Mouse (Mus musculus) spleen, postnatal 14 days (tissue): Measurements from ENCODE around the gene Mill2.
"Not testable (repeated sequence)": the region's sequence is repeated elsewhere in the genome, so short reads cannot be mapped to it uniquely, and the experiment has no call there.

ENCODE experiments used
- DNase-seq, 2 experiments: peaks; one replicate each; pipeline ENCODE4 v3.0.0; 2021 to 2022; ENCODE audit warnings: low spot score in 2 of 2

Mill2 gene

GRCm38 (mm10) chr7:18839865-18840264, at the start of gene Mill2:
Gene Mill2, plus strand, starts transcription at chr7:18839966.
- no peak for DNase-seq

GRCm38 (mm10) chr7:18790671-18791070, 49.1 kb upstream of the Mill2 start:
- DNase-seq, result not testable (repeated sequence)

- no peak for DNase-seq
These were observed 41.3 kb upstream of the Mill2 start, which contains the start of gene Psg19 for GRCm38 (mm10) chr7:18798420-18798819. Gene Psg19, minus strand, starts transcription at chr7:18798520.

DNA sequence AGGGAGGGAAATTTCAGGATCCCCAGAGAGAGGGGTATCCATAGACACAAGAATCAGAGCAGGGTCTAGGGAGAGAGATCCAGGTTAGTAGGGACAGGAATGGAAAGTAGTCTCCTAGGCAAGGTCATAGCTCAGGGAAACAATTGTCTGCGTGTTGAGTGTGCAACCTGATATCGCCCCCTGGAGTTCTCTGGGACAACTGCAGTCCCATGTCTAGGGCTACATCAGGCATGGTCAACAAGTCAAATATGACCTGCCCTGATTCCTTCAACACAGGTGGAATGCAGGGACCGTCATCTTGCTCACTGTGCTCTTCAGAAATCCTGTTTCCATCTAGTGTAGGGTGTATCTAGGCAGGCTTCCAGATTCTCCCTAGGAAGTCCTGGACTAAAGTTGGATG, 40.6 kb upstream of the Mill2 start:
- DNase-seq, result no peak

DNA sequence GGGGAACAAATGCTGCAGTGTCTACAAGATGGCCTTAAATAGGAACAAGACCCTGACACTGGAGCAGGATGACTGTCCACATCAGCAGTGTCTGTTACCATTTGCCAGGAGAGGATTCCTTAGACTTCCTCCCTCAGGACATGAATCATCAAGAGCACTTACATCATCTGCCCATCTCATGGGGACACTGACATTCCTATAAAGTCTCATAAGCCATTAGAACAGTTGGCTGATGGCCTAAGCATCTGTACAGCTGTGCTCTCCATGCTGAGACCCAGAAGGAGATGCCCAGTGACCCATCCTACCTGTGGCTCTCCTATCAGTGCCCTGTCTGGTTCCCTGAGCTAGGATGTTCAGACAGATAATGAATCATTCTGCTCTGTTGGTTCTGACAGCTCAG, 36.2 kb upstream of the Mill2 start:
- DNase-seq, result no peak

DNA sequence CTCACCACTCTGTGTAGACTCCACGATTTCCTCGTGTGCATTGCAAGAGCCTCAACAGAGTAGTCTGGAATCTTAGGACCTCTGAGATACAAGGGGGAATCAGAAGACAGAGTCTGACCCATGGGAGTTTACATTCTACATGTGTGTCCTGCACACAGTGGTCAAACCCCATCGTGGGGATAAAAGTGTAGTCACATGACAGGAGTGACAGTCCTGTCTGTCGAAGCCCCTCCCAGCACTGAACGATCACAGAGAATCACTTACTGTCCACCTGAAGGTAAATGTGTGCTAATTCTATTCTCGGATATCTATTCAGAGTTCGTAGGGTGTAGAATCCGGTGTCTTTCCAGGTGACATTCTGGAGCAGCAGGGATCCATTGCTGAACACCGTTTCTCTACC, 21.5 kb upstream of the Mill2 start:
- no peak for DNase-seq

GRCm38 (mm10) chr7:18821507-18821906, 18.3 kb upstream of the Mill2 start, which contains the start of gene Psg17:
Gene Psg17, minus strand, starts transcription at chr7:18821607.
- no peak for DNase-seq

- DNase-seq, result no peak
These were observed 11.8 kb upstream of the Mill2 start for GRCm38 (mm10) chr7:18827792-18828546.

- DNase-seq, result no peak
These were observed 11.2 kb upstream of the Mill2 start for GRCm38 (mm10) chr7:18828592-18828991.

DNA sequence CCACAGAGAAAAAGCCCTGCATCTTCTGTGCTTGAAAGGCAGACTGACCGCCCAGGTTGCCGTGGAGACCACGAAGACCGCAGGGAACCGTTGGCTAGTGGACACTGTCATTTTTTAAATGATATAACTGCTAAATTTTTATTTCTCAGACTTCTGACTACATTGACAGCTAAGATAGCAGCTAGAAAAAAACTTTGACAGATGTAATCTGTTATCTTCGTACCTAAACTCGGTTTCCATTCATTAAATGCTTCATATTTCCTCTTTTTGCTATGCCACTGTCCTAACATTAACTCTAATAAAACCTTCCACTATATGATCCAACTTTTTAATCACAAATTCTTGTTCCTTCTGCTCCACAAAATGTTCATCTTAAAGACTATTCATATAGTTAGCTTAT, 10.2 kb upstream of the Mill2 start:
- no peak for DNase-seq

DNA sequence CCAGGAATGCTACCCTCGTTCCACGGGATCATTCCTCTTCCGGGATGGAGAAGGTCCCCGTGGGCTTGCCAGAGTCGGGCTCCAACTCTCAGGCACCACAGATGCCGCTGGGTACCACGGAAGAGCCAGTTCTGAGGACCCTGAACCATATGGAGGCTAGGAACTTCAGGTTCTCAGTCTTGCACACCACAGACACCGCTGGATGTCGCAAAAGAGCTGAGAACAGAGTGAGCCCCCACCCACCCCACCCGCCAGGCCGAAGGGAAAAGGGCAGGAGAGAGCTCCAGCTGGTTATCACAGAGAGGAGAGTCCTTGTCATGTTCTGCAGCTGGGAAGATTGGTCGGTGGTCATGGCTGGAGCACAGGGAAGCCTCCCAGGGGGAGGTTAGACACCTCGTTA, 7.5 kb upstream of the Mill2 start:
- DNase-seq, result no peak

DNA sequence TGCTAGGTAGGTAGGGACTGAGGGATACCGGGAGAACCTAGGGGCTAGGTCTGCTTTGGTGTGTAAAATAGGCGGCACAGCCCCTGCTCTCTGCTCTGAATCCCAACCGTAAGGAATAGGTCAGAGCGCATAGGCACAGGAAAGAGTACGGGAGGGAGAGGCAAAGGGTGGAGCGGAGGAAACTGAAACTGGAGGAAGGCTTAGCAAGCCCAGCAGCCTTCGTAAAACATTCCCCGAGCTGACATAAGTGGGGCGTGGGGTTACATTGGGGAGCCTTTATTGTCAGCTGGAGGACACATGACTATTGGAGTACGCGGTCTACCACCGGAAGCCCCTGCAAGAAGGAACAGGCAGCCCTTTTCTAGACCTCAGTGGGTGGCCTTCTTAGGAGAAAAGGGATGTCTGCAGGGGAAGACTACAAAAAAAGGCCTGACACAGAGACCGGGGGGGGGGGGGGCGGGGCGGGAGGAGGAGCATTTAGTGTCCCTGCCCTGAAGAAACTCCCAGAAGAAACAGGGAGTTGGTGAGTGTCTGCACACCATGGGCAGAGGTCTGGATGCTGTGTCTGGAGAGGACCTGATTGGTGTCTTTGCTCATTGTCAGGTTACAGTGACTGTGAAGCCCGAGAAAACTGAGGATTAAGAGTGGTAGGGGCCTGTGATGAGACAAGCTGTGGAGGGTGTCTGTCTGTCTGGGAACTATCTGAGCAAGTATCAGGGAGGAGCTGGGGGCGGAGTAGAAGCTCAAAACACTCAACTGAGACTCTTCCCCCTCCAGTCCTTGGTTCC, 814 bp downstream of the Mill2 start:
- no peak for DNase-seq

DNA sequence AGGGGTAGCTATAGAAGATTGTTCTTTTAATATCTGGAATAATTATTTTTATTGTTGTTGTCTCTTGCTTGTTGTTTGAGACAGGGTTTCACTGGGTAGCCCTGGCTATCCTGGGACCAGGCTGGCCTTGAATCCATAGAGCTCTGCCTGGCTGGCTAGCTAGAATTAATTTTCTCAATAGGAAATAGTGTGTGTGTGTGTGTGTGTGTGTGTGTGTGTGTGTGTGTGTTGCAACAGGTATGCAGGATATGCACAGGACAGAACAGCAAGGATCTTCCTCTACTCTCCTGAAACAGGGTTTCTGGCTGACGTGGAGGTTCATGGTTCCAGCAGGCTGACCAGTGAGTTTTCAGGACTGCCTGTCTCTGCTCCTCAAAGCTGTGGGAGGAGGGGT, 1.4 kb downstream of the Mill2 start:
- no peak for DNase-seq

GRCm38 (mm10) chr7:18844811-18845210, 5.0 kb downstream of the Mill2 start:
- DNase-seq, result no peak

GRCm38 (mm10) chr7:18848395-18848794, 8.6 kb downstream of the Mill2 start:
- no peak for DNase-seq

DNA sequence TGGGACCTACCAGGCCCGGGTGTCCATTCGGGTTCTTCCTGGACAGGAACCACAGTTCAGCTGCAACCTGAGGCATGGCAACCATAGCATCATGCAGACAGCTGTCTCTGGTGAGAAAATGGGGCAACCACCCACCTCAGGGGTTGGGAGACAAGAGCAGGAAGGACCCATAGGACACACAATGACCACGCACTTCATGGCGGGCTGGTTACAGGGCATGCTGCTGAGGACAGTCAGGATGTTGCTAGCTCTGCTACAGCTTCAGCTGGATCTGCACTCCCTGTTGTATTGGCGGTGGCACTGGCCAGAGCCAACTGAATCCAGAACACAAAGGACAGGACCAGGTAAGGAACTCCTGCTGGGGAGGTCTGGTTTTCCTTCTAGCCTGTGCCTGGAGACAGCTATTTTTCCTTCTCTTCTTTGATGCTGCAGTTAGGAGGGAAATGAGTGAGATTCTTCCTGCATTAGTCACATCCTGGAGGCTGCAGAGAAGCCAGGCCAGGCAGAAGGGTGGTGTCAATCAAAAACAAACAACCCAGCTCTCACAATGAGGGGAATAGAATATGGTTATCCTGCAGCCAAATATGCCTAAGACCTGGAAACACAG, 18.6 kb downstream of the Mill2 start:
- DNase-seq, result no peak

DNA sequence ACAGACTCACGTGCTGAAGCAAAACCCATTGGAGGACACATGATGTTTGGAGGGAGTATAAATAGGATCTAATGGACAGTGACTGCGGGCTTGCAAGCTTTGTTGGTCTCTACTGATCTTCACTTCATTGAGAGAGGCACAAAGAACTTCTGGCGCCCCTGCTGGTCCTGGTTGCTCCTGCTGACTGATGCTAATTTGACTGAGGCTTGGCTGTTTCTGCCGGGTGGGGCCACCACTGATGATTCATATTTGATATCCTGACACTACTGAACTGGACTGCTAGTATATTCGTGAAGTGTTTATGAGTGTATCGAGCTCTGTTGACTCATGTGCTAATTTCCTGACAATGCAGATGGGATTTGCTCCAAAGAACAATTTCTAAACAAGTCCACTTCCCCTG, 23.0 kb downstream of the Mill2 start:
- DNase-seq, result no peak

DNA sequence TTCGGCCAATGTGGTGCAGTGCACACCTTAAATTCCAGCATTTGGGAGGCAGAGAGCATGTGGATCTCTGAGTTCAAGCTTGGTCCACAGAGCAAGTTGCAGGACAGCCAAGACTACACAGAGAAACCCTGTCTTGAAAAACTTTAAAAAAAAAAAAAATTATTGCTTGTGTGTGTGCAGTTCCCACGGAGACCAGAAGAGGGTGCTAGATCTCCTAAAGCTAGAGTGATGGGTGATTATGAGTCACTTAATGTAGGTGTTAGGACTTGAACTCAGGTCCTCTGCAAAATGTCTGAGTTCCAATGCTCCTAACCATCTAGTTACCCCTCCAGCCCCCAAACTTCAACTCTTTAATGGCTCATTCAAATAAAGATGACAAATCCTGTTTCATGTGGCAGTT, 28.7 kb downstream of the Mill2 start:
- no peak for DNase-seq

DNA sequence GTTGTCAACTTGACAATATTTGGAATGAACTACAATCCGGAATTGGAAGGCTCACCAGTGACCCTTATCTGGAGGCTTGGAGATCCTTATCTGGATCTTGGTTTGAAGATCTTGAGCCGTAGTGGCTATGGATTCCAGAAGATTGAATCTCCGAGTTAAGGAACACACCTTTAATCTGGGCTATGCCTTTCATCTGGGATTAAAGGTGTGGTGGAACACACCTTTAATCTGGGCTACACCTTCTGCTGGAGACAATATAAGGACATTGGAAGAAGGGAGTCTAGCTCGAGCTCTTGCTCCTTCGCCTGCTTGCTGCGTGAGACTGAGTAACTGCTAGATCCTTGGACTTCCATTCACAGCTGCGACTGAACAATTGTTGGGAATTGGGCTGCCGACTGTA, 31.3 kb downstream of the Mill2 start, which contains the start of gene Pglyrp1:
TSS of gene Pglyrp1 (plus strand) at position 301 of the 400 bp plus-strand sequence.
- DNase-seq, result not testable (repeated sequence)

- no peak for DNase-seq
These were observed 32.4 kb downstream of the Mill2 start for GRCm38 (mm10) chr7:18872014-18872802.

- no peak for DNase-seq
These were observed 33.0 kb downstream of the Mill2 start for GRCm38 (mm10) chr7:18872816-18873215.

DNA sequence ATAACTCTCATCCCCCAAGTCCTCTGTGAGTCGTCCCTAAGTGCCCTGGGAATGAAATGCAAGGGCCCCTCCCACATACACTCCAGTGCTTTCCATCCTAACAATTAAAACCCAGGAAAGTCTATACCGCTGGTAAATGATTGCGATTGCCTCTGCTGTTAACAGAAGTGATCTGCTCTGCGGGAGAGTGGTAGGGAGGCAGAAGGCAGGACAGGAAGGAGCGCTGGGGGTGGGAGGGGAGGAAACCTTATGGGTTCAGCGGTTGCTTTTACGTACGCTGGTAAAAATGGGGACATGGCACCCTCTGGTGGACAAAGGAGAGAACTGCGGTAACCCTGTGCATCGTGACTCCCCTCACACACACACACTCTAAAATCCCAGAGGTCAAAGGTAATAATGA, 33.5 kb downstream of the Mill2 start:
- peak in 1 of 2 experiments; percentile 37 for DNase-seq
